Mouse (Mus musculus) MEL-GATA-1-ER (cell line): Measurements from ENCODE around the gene Gzf1.

Experiments used
- DNase-seq: peaks from one replicate; pipeline ENCODE4 v3.0.0-alpha.2; 2012; ENCODE audit warnings: low read depth; ENCODE audit errors: extremely low read depth

Gzf1 gene

DNA sequence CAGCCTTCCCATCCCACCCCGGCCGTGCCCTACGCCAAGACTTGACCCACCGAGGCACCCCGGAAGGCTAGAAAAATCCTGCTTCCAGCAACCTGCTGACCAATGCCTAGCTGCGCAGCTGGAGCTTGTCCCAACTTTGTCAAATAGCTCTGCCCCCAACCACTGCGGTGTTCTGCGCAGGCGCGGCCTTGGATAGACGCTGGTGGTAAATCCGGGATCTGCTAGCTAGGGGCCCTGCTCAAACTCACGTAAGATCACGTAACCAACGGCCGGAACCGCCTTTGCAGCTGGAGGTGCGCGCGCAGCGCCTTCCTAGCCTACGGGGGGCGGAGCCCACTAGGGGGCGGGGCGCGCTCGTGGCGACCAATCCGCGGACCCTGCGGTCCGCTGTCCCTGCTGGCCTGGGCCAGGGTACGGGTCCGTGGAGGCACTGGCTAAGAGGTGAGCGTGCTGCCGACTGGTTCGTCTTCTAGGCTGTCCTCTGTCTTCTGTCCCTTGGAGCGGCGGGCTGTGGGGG is at the start of gene Gzf1:
Gene Gzf1 (plus strand): TSS at position 249 of the 517 bp plus-strand sequence.
- peak; percentile 95 for DNase-seq

GRCm38 (mm10) chr2:148631602-148632001 is 49.2 kb upstream of the Gzf1 start:
- no peak for DNase-seq

DNA sequence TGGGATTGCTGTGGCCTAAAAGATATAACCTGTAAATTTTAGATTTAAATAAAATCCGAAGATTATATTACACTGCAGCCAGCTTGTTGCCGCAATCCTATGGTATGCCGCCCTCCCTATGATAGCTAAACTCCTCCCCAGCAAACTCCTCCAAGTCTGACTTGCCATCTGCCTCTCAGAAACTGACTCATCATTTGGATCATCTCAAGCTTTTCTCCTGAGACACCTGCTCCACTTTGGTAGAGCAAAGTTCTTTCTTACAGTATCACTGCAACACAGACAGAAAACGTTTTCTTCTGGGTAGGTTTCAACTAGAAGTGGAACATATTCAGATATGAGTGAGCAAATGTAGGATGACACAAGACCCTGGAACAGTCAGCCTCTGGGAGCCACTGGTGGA is 46.4 kb upstream of the Gzf1 start:
- DNase-seq, result no peak

GRCm38 (mm10) chr2:148642610-148643370 is 38.0 kb upstream of the Gzf1 start:
- DNase-seq, result no peak

GRCm38 (mm10) chr2:148644421-148645000 is 36.3 kb upstream of the Gzf1 start:
- no peak for DNase-seq

GRCm38 (mm10) chr2:148650587-148651357 is 30.1 kb upstream of the Gzf1 start:
- DNase-seq, result no peak

DNA sequence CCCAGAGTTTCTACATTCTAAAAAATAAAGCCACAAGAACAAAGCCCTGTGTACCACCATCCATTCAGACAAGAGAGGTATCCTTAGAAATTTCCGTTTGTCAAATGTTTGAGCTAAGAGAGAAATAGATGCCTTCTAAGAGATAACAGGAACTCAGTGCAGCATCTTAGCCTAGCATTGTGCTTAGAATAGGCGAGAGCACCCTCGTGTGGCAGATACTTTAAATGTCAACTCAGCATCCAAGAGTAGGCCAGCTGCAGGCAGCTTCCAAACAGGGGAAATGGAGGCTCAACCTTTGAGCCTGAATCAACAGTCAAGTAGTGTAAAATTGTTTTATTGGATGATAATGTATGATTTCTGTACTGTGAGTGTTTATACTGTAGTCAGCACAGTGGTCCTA is 25.9 kb upstream of the Gzf1 start:
- no peak for DNase-seq

DNA sequence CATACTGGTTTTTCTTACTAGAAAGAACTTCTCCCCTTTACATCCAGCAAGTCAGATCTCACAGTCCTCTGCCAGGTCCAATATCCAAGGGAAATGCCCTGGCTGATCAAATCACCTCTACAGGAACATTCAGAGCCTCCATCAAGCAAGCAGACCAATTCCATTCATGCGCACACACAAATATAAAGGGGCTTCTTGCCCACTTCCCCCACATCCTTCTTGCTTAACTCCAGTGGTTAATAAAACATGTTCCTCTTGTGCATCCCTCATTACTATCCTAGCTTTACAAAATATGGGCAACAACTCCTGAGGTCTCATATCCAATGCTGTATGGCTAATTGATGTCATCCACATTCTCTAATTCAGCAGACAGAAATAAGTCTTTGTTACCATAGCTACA is 17.4 kb upstream of the Gzf1 start:
- no peak for DNase-seq

DNA sequence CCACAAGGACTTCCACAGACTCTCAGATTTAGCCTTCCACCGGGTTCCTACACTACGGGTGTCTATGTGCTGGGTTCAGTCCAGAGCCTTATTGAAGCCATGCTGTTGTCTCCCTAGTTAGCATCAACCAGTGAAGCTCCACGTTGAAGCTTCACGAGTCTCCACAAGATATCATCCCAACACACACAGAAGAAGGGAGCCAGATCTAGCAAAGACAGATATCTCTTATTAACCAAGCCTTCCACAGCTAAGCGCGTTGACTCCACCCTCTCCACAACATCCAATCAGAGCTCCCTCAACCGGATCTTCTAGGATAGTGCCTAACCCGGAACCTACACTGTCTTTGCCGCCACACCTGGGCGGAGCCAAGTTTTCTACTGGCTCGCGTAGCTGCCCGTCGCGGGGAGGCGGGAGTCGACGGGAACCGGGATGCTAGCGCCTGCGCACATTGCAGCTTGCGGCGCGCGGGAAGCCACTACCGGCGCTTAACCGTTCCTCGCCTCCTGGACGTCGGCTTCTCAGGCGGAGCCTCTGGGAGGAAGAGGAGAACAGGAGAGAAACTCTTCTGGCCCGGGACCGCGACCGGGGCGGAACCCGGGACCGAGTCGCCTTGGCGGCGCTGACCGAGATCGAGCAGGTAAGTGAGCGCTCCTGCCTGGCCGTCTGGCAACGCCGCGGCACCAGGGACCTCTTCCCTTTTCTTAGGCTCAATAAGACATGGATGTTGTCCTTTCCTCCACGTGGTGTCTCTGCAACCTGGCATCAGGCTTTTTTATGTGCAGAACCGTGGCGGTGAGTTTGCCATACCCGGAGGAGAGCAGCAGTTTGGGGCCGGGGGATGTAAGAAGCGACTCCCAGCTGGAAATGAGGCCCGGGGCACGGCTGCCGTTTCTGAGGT is 8.4 kb upstream of the Gzf1 start, which contains the start of gene Nxt1:
Gene Nxt1 (plus strand): TSS at position 403 of the 898 bp plus-strand sequence.
- peak; percentile 97 for DNase-seq

DNA sequence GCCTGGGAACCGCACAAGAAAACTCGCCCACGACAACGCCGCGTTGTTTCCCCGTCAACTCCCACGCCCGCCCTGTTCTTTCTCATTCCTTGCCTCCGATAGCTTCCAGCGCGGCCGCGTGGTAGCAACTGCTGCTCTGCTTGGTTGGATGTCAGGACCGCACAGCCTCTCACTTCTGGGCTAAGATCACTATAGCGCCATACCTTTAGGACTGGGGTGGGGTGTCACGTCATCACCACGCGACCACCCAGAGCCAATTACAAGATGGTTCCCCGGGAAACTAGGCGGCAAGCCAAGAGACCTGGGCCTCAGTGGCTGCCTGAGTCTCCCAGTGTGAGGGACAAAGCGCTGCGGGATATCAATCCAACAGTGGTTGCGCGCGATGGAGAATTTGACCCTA is 3.0 kb upstream of the Gzf1 start:
- DNase-seq, result no peak

DNA sequence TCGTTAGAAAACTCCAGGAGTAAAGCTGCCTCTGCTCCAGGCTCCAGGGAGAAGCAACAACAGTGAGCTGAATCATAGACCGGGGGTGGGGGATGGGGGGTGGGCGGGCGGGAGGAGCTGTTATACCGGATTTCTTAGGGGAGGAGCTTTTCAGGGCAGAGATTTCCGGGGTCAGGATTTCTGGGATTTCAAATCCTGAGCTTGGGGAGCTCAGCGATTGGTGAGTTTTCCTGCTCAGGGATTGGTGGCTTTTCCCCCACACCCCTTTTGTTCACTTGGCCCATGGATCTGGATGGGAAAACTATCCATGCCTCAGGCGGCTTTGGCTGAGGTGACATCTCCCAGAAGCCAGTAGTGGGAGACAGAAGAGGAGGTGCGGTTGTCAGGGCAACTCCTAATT is 1.5 kb upstream of the Gzf1 start:
- DNase-seq, result no peak

DNA sequence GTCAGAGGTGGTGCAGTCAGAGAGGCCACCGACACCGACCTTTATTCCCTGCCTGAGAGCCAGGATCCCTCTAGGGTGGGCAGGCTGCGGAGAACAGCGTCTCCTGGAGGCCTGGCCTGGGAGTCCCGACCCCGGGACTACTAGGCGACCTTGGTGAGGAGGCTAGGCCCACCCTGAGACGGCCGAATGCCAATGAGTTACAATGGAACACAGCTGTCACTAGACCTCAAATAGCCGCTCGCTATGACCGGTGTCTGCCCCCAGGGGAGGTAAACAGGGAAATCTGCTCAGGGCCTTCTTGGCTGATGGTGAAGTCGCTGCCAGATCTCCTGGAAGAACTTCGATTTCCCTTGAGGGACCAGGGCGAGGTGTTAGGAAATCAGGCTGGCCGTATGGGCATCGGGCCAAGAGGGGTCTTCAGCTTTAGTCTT is 653 bp downstream of the Gzf1 start:
- DNase-seq, result peak; percentile 22

DNA sequence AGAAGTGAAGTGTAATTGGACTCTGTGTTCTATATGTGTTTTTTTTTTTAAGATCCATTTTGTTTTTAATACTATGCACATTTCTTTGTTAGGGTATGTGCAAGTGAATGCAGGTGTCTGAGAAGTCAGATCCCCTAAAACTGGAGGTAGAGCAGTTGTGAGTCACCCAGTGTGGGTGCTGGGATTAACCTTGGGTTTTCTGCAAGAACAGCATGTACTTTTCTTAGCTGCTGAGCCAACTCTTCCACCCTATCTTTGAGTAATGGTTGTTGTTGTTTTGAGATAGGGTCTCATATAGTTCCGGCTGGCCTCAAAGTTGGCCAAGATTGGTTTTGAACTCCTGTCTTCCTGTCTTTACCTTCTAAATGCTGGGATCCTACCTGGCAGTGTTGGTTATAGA is 2.2 kb downstream of the Gzf1 start:
- DNase-seq, result no peak

DNA sequence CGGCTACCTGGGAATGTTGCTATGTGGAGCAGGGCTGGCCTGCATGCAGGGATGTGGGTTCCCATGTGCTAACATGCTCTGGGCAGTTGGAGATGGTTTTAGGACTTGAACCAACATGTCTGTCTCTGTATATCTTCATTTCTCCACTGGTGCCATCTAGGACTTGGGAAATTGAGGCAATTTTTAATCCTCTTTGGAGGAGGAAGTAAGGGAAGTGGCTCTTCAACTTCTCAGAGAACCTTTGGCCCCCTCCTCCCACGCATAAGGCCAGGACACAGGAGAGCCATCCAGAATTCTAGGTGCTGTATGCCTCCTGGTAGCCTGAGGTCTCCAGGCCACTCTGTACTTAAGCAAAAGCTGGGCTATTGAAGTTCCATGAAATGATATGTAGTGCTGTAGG is 4.1 kb downstream of the Gzf1 start:
- DNase-seq, result no peak

DNA sequence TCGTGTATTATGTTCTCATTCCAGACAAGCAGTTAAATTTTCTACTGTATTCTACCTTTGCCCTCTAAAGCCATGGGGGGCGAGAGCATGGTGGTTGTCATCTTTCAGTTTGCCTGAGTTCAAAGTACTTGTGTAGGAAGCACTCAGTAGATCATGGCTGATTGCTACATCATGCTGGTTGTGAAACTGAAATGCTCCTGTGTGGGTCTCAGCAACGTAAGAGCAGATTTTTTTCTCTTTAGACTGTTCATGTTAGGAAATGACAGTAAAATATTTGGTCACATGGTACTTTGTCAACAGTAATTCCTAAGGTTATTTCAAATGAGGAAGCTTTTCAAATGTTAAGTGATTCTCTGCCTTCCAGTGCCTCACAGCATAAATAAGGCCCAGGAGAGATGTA is 4.9 kb downstream of the Gzf1 start:
- no peak for DNase-seq

- no peak for DNase-seq
Measured at GRCm38 (mm10) chr2:148686862-148687261, 6.0 kb downstream of the Gzf1 start.

- no peak for DNase-seq
Measured at GRCm38 (mm10) chr2:148687971-148688370, 7.1 kb downstream of the Gzf1 start.

- DNase-seq, result no peak
Measured at GRCm38 (mm10) chr2:148689444-148690140, 8.8 kb downstream of the Gzf1 start.

DNA sequence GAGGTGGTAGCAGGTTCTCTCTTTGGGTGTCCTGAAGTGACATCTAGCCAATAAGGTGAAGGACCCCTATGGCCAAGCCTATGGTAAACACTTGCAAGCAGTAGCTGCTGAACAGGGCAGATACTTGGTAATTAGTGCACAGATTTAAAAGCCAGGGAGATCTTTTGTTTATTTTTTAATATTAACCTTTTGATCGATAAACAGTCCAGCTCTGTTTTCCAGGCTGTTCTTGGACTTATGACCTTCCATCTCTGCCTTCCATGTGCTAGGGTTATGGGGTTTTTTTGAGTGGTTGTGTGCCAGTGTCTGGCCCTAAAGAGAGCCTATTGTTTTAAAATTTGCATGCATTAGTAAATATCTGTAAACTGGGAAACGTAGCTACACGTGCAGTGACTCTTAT is 9.5 kb downstream of the Gzf1 start:
- DNase-seq, result no peak

DNA sequence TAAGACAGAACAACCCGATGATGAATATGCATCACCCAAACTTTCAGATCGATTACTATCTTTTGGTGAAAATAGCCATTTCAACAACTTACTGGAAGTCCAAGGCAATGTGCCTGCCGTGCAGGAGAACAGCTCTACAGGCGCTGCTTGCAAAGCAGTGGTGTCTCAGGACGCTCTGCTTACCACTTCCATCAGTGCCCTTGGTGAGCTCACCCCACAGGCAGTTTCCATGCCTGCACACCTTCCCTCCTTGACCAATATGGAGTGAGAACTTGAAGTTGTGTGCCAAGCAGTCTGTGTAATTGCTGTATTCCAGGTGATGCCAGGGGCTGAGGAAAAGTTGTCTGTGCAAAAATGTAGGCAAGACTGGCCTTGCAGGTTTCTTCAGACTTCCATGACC is 10.0 kb downstream of the Gzf1 start:
- DNase-seq, result no peak
